Mouse (Mus musculus): ENCODE data around the gene Hjurp. TPM values are rescaled to one million over a fixed set of nuclear protein-coding genes. Genes with fewer than 3 reads are reported as not detected.

Hjurp gene
- 12.8 and 14.5 TPM in 2 replicates for polyA plus RNA-seq (2012; rRNA removed)

- Histone ChIP-seq H3K4me3 (ENCODE audit: insufficient read depth, low read depth, low read length) (peak within 1 kb of the TSS; percentile 56), H3K27ac (ENCODE audit: insufficient read depth, low read depth, low read length) (no peak within 1 kb of the TSS), H3K4me1 (ENCODE audit: control insufficient read depth, insufficient read depth, low read length) (peaks cover 5% of the 10 kb centered on the region), H3K36me3 (ENCODE audit: control insufficient read depth, insufficient read depth, low read length) (no peaks in the 10 kb centered on the region), H3K27me3 (replicated peaks; ENCODE audit: control insufficient read depth, insufficient read depth, low read length) (no peaks in the 10 kb centered on the region)
- under 1% methylated on average over 50 of the region's 50 CpGs for WGBS
- peak; percentile 100 for DNase-seq
- no peak for TF ChIP-seq CTCF (conservative IDR thresholded peaks at IDR 0.05; ENCODE audit: insufficient read depth, insufficient read length, low read depth, low read length)
- no peak for TF ChIP-seq POLR2A (IDR thresholded peaks at IDR 0.05; ENCODE audit: low read depth, low read length)
These were observed at the start of gene Hjurp, which contains the start of gene Trpm8 for GRCm38 (mm10) chr1:88277098-88277817. Gene Hjurp (minus strand): TSS chr1:88277633. Gene Trpm8 (plus strand): TSS chr1:88277661.

GRCm38 (mm10) chr1:88323101-88323500, 45.7 kb upstream of the Hjurp start:
- TF ChIP-seq POLR2A (IDR thresholded peaks at IDR 0.05; ENCODE audit: low read depth, low read length): no peak
- no peak for TF ChIP-seq CTCF (conservative IDR thresholded peaks at IDR 0.05; ENCODE audit: insufficient read depth, insufficient read length, low read depth, low read length)
- Histone ChIP-seq H3K4me3 (ENCODE audit: insufficient read depth, low read depth, low read length) (no peak overlapping the region), H3K27ac (ENCODE audit: insufficient read depth, low read depth, low read length) (no peak overlapping the region), H3K27me3 (replicated peaks; ENCODE audit: control insufficient read depth, insufficient read depth, low read length) (no peaks in the 10 kb centered on the region), H3K36me3 (ENCODE audit: control insufficient read depth, insufficient read depth, low read length) (no peaks in the 10 kb centered on the region), H3K4me1 (ENCODE audit: control insufficient read depth, insufficient read depth, low read length) (no peaks in the 10 kb centered on the region)
- DNase-seq: no peak
- 83% methylated on average over 3 of the region's 3 CpGs for WGBS

- H3K4me3 ChIP-seq (ENCODE audit: insufficient read depth, low read depth, low read length): no peak overlapping the region
- DNase-seq: no peak
- TF ChIP-seq CTCF (conservative IDR thresholded peaks at IDR 0.05; ENCODE audit: insufficient read depth, insufficient read length, low read depth, low read length) (no peak), POLR2A (IDR thresholded peaks at IDR 0.05; ENCODE audit: low read depth, low read length) (no peak)
- H3K36me3 ChIP-seq (ENCODE audit: control insufficient read depth, insufficient read depth, low read length): no peaks in the 10 kb centered on the region
- no peaks in the 10 kb centered on the region for H3K4me1 ChIP-seq (ENCODE audit: control insufficient read depth, insufficient read depth, low read length)
- no peaks in the 10 kb centered on the region for H3K27me3 ChIP-seq (replicated peaks; ENCODE audit: control insufficient read depth, insufficient read depth, low read length)
- H3K27ac ChIP-seq (ENCODE audit: insufficient read depth, low read depth, low read length): no peak overlapping the region
These were observed 44.7 kb upstream of the Hjurp start for GRCm38 (mm10) chr1:88322146-88322545.

GRCm38 (mm10) chr1:88320821-88321395, 43.5 kb upstream of the Hjurp start:
- no peak for DNase-seq
- no peaks in the 10 kb centered on the region for H3K36me3 ChIP-seq (ENCODE audit: control insufficient read depth, insufficient read depth, low read length)
- H3K4me1 ChIP-seq (ENCODE audit: control insufficient read depth, insufficient read depth, low read length): no peaks in the 10 kb centered on the region
- H3K27me3 ChIP-seq (replicated peaks; ENCODE audit: control insufficient read depth, insufficient read depth, low read length): no peaks in the 10 kb centered on the region
- no peak overlapping the region for H3K4me3 ChIP-seq (ENCODE audit: insufficient read depth, low read depth, low read length)
- TF ChIP-seq POLR2A (IDR thresholded peaks at IDR 0.05; ENCODE audit: low read depth, low read length): no peak
- TF ChIP-seq CTCF (conservative IDR thresholded peaks at IDR 0.05; ENCODE audit: insufficient read depth, insufficient read length, low read depth, low read length): no peak
- WGBS: 79% methylated on average over 7 of the region's 7 CpGs
- H3K27ac ChIP-seq (ENCODE audit: insufficient read depth, low read depth, low read length): no peak overlapping the region

GRCm38 (mm10) chr1:88318531-88319060, 41.2 kb upstream of the Hjurp start:
- WGBS: 77% methylated on average over 6 of the region's 6 CpGs
- Histone ChIP-seq H3K36me3 (ENCODE audit: control insufficient read depth, insufficient read depth, low read length) (no peaks in the 10 kb centered on the region), H3K27ac (ENCODE audit: insufficient read depth, low read depth, low read length) (no peak overlapping the region), H3K4me1 (ENCODE audit: control insufficient read depth, insufficient read depth, low read length) (no peaks in the 10 kb centered on the region), H3K27me3 (replicated peaks; ENCODE audit: control insufficient read depth, insufficient read depth, low read length) (no peaks in the 10 kb centered on the region), H3K4me3 (ENCODE audit: insufficient read depth, low read depth, low read length) (no peak overlapping the region)
- peak; percentile 38 for DNase-seq
- no peak for TF ChIP-seq POLR2A (IDR thresholded peaks at IDR 0.05; ENCODE audit: low read depth, low read length)
- TF ChIP-seq CTCF (conservative IDR thresholded peaks at IDR 0.05; ENCODE audit: insufficient read depth, insufficient read length, low read depth, low read length): peak; percentile 62

- Histone ChIP-seq H3K36me3 (ENCODE audit: control insufficient read depth, insufficient read depth, low read length) (no peaks in the 10 kb centered on the region), H3K4me1 (ENCODE audit: control insufficient read depth, insufficient read depth, low read length) (no peaks in the 10 kb centered on the region), H3K4me3 (ENCODE audit: insufficient read depth, low read depth, low read length) (no peak overlapping the region), H3K27me3 (replicated peaks; ENCODE audit: control insufficient read depth, insufficient read depth, low read length) (no peaks in the 10 kb centered on the region), H3K27ac (ENCODE audit: insufficient read depth, low read depth, low read length) (no peak overlapping the region)
- no peak for DNase-seq
- WGBS: 78% methylated on average over 1 of the region's 1 CpGs
- TF ChIP-seq CTCF (conservative IDR thresholded peaks at IDR 0.05; ENCODE audit: insufficient read depth, insufficient read length, low read depth, low read length): no peak
- TF ChIP-seq POLR2A (IDR thresholded peaks at IDR 0.05; ENCODE audit: low read depth, low read length): no peak
These were observed 39.8 kb upstream of the Hjurp start for GRCm38 (mm10) chr1:88317279-88317678.

- 68% methylated on average over 3 of the region's 3 CpGs for WGBS
- TF ChIP-seq POLR2A (IDR thresholded peaks at IDR 0.05; ENCODE audit: low read depth, low read length) (no peak), CTCF (conservative IDR thresholded peaks at IDR 0.05; ENCODE audit: insufficient read depth, insufficient read length, low read depth, low read length) (no peak)
- Histone ChIP-seq H3K27ac (ENCODE audit: insufficient read depth, low read depth, low read length) (no peak overlapping the region), H3K4me1 (ENCODE audit: control insufficient read depth, insufficient read depth, low read length) (no peaks in the 10 kb centered on the region), H3K4me3 (ENCODE audit: insufficient read depth, low read depth, low read length) (no peak overlapping the region), H3K27me3 (replicated peaks; ENCODE audit: control insufficient read depth, insufficient read depth, low read length) (no peaks in the 10 kb centered on the region), H3K36me3 (ENCODE audit: control insufficient read depth, insufficient read depth, low read length) (no peaks in the 10 kb centered on the region)
- no peak for DNase-seq
These were observed 32.9 kb upstream of the Hjurp start for GRCm38 (mm10) chr1:88310349-88310748.

Data from kidney, adult 2 months (tissue).